Mouse (Mus musculus) lung, adult 2 months (tissue): ENCODE measurements around the gene Lefty1. TPM values are rescaled to one million over a fixed set of nuclear protein-coding genes. Genes with fewer than 3 reads are reported as not detected.
A peak's percentile ranks its signal among the peaks of the same experiment; 100 is the strongest.

Experiments used
- DNase-seq: peaks from one replicate; pipeline ENCODE4 v3.0.0; 2022
- H3K4me1 ChIP-seq: fragments of 200-500 bp; 2 replicates; pipeline ENCODE4 v1.6.1; 2011; ENCODE audit warnings: low read length; ENCODE audit not compliant: control insufficient read depth, insufficient read depth
- H3K4me3 ChIP-seq: fragments of 200-500 bp; replicated peaks from 2 replicates; pipeline ENCODE3; 2011; ENCODE audit warnings: low read depth, mild to moderate bottlenecking, control low read depth, low read length; ENCODE audit errors: extremely low read depth
- CTCF ChIP-seq: fragments of 200-500 bp; IDR thresholded peaks from 2 replicates; pipeline ENCODE4 v1.5.1; 2011; ENCODE audit warnings: mild to moderate bottlenecking, low read length, control low read depth; ENCODE audit not compliant: insufficient read depth
- POLR2A ChIP-seq: fragments of 200-500 bp; IDR thresholded peaks from 2 replicates; pipeline ENCODE4 v1.6.1; 2011; ENCODE audit warnings: low read depth, mild to moderate bottlenecking, control low read depth, low read length, borderline replicate concordance; ENCODE audit errors: extremely low read depth
- WGBS: fragments of 180-500 bp; shearing (Covaris S2); methylation state at CpG from one replicate; pipeline ENCODE4 v1.1.7; 2018; 5-methylcytosine and 5-hydroxymethylcytosine counted together
- polyA plus RNA-seq: library from polyadenylated mRNA; depleted of rRNA; stranded (reverse); fragments of >200 nt; gene quantifications from 2 replicates; pipeline ENCODE4 v1.2.3, GENCODE M21; 2012

Gene Lefty1
- polyA plus RNA-seq, 1 experiment = 11.4 TPM

GRCm38 (mm10) chr1:180940776-180941460 lies 6.1 kb downstream of the Lefty1 start:
- WGBS = 86% methylated on average over 7 of the region's 7 CpGs
- TF ChIP-seq POLR2A = no peak
- DNase-seq = no peak
- no peak overlapping the region for H3K4me3 ChIP-seq
- H3K4me1 ChIP-seq = peaks cover 27% of the 10 kb centered on the region

GRCm38 (mm10) chr1:180941726-180942125 lies 6.9 kb downstream of the Lefty1 start:
- TF ChIP-seq POLR2A = no peak
- TF ChIP-seq CTCF = no peak
- peaks cover 29% of the 10 kb centered on the region for H3K4me1 ChIP-seq
- DNase-seq = peak; percentile 44
- H3K4me3 ChIP-seq = peak overlapping the region; percentile 83
- 4% methylated on average over 18 of the region's 18 CpGs for WGBS

DNA sequence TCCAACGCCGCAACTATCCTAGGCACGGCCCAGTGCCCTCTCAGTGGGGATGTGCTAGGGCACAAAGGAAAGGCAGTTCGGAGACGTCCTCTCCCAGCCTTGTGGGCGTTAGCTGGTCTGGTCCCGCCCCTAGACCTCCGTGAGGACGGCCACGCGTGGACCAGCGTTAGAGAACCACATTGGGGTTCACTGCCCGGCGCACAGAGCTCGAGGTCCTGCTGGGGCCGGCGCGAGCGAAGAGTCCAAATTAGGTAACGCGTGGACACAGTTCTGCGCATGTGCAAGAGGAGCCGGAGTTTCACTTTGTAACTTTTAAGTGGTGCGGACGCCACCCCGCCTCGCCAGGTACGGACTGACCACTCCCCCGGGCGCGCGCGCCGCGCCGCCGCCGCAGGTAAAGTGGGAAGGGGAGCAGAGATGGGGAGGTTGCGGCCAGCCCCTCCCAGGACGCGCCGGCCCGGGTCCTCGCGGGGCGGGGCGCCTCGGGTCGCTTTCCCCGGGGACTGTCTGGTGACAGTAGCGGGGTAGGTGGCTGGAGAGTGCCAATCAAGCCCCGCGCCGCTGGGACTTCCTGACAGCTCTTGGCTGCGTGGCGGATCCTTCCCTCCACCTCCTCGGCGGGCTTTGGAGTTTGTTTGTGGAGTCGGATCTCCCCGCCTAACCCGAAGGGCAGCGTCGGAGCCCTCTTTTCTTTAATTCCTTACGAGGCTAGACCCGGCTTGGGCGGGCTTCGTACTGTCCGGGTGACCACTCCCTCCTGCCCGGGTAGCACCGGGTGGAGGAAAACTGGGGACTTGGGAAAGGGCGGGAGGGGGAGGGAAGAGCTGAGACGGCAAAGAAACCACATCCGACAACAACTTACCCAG lies 7.6 kb downstream of the Lefty1 start, which contains the start of gene Tmem63a:
TSS of gene Tmem63a (plus strand) at position 179 of the 866 bp plus-strand sequence.
- Histone ChIP-seq H3K4me3 (peak within 1 kb of the TSS; percentile 83), H3K4me1 (peaks cover 29% of the 10 kb centered on the region)
- under 1% methylated on average over 73 of the region's 73 CpGs for WGBS
- no peak for TF ChIP-seq CTCF
- TF ChIP-seq POLR2A = peak; percentile 69; the same call in 1 of the 2 replicates
- DNase-seq = peak; percentile 86

GRCm38 (mm10) chr1:180943032-180943644 lies 8.3 kb downstream of the Lefty1 start:
- DNase-seq = no peak
- WGBS = 27% methylated on average over 11 of the region's 11 CpGs
- Histone ChIP-seq H3K4me3 (peak overlapping the region; percentile 83), H3K4me1 (peaks cover 29% of the 10 kb centered on the region)
- no peak for TF ChIP-seq CTCF

- 48% methylated on average over 1 of the region's 1 CpGs for WGBS
- H3K4me1 ChIP-seq = peaks cover 29% of the 10 kb centered on the region
- TF ChIP-seq POLR2A (no peak), CTCF (no peak)
- no peak overlapping the region for H3K4me3 ChIP-seq
- no peak for DNase-seq
These were observed 9.1 kb downstream of the Lefty1 start for GRCm38 (mm10) chr1:180943896-180944295.

- 50% methylated on average over 4 of the region's 4 CpGs for WGBS
- TF ChIP-seq CTCF (no peak), POLR2A (no peak)
- Histone ChIP-seq H3K4me3 (no peak overlapping the region), H3K4me1 (peaks cover 29% of the 10 kb centered on the region)
- DNase-seq = no peak
These were observed 9.7 kb downstream of the Lefty1 start for GRCm38 (mm10) chr1:180944553-180944952.

- Histone ChIP-seq H3K4me3 (no peak overlapping the region), H3K4me1 (peaks cover 29% of the 10 kb centered on the region)
- no peak for DNase-seq
- TF ChIP-seq CTCF (no peak), POLR2A (no peak)
- 22% methylated on average over 20 of the region's 20 CpGs for WGBS
These were observed 10.5 kb downstream of the Lefty1 start for GRCm38 (mm10) chr1:180945001-180945980.

- no peak overlapping the region for H3K4me3 ChIP-seq
- H3K4me1 ChIP-seq = peaks cover 26% of the 10 kb centered on the region
- DNase-seq = no peak
- TF ChIP-seq POLR2A (no peak), CTCF (no peak)
- 40% methylated on average over 6 of the region's 6 CpGs for WGBS
These were observed 11.6 kb downstream of the Lefty1 start for GRCm38 (mm10) chr1:180946448-180946847.
